Mouse (Mus musculus): ENCODE measurements around the gene G530012D18Rik. TPM values are rescaled to one million over a fixed set of nuclear protein-coding genes. Genes with fewer than 3 reads are reported as not detected.

Gene G530012D18Rik
- polyA plus RNA-seq (2014; fragmentation: Illumina TruSeq; extraction: RNeasy Lipid Tissue Mini Kit (QIAGEN cat#74804); ENCODE audit: low read depth, low replicate concordance), result not detected

DNA sequence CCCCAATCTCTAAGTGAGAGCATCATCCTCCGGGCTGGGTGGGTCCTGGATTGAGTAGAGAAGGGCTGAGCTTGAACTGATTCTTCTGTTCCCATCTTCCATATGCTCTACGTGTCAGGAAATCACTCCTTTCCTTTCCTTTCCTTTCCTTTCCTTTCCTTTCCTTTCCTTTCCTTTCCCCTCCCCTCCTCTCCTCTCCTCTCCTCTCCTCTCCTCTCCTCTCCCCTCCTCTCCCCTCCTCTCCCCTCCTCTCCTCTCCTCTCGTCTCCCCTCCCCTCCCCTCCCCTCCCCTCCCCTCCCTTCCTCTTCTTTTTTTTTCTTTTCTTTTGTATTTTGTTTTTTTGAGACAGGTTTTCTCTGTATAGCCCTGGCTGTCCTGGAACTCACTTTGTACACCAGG, at the start of gene G530012D18Rik:
G530012D18Rik (plus strand) TSS at position 301 of the 400 bp plus-strand sequence.

GRCm38 (mm10) chr1:85598271-85599012, 23.0 kb downstream of the G530012D18Rik start, which contains the start of gene Sp110:
Gene Sp110, minus strand, starts transcription at chr1:85598817.

GRCm38 (mm10) chr1:85600078-85600477, 24.6 kb downstream of the G530012D18Rik start, which contains the start of gene Sp140:
Gene Sp140, plus strand, starts transcription at chr1:85600378.

Other genes starting within 250 kb of the G530012D18Rik start
- gene Sp110, start 23.1 kb downstream of the G530012D18Rik start, polyA plus RNA-seq (2014; fragmentation: Illumina TruSeq; extraction: RNeasy Lipid Tissue Mini Kit (QIAGEN cat#74804); ENCODE audit: low read depth, low replicate concordance), result 10.0 TPM
- gene Sp140, start 24.7 kb downstream of the G530012D18Rik start, polyA plus RNA-seq (2014; fragmentation: Illumina TruSeq; extraction: RNeasy Lipid Tissue Mini Kit (QIAGEN cat#74804); ENCODE audit: low read depth, low replicate concordance), result 4.3 TPM
- 36.7 TPM for gene Sp100, start 74.3 kb downstream of the G530012D18Rik start, polyA plus RNA-seq (2014; fragmentation: Illumina TruSeq; extraction: RNeasy Lipid Tissue Mini Kit (QIAGEN cat#74804); ENCODE audit: low read depth, low replicate concordance)
- 1.7 TPM for gene A630001G21Rik, start 203.0 kb downstream of the G530012D18Rik start, polyA plus RNA-seq (2014; fragmentation: Illumina TruSeq; extraction: RNeasy Lipid Tissue Mini Kit (QIAGEN cat#74804); ENCODE audit: low read depth, low replicate concordance)
- 87.7 TPM for gene Cab39, start 217.8 kb downstream of the G530012D18Rik start, polyA plus RNA-seq (2014; fragmentation: Illumina TruSeq; extraction: RNeasy Lipid Tissue Mini Kit (QIAGEN cat#74804); ENCODE audit: low read depth, low replicate concordance)

Measured in heart, adult 10 weeks (tissue).